Mouse (Mus musculus) urinary bladder, postnatal 14 days (tissue): ENCODE results near the gene Phf24.
"Not testable (repeated sequence)": the region's sequence is repeated elsewhere in the genome, so short reads cannot be mapped to it uniquely, and the experiment has no call there.

Source experiments
- DNase-seq: peaks from one replicate; pipeline ENCODE4 v3.0.0; 2021; ENCODE audit warnings: low spot score

Phf24 gene

DNA sequence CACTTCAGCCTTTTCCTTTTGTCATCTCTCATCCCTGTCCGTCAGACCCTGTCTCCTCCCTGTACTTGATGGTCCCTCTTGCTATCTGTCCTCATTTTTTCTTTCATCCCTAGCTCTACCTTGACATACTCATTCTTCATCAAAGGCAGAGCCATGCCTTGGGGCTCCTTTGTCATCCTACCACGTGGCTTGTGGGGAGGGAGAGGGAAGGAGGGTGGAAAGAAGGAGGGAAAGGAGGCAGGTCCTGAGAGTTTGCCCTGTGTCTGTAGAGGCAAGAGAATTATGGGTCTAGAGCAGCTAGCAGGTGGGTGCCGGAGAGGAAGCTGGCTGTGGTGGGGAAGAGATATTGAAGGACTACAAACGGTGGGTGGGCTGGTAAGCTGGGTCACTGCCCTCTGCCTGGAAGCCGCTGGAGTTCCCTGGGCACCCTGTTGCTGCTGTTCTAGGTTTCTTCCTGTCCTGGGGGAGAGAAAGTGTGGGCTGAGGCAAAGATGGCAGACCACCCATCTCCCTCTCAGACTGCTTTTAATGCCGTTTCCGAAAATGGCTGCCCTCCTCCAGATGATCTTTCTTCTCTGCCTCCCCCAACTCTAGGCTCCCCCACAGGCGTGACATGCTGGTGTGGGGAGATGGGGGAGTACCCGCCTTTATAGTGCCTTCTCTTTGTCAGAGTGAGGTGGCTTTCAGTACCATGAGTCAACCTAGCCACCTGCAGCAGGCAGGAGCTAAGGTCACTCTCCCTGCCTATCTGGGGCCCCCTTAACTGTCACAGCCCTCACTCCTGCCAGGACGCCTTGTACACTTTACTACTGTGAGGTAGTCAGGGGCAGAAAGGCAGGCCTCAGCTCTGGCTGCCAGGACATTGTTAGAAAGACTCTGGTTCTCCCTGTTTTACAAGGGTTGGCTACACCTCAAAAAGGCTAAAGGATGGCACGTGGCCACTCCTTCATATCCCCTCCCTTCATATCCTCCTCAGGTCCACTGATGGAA is 35.0 kb downstream of the Phf24 start:
- DNase-seq = no peak

DNA sequence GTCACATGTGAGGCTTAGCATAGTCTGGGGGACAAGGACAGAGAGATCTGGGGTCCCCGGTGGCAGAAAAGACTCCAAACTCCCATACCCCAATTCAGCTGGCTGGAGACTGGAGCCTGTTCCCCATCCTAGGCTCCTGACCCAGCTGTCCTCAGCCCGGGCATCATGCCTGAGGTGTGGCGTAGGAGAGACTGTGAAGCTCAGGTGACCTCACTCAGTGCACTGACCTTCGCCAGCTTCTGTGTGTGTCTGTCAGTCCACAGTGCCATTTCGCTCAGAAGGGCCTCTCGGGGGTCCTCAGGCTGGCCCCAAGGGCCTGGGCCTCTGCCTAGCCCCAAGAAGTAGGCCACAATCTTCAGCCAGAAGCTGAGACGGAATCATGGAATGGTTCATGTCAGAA is 36.1 kb downstream of the Phf24 start:
- no peak for DNase-seq

DNA sequence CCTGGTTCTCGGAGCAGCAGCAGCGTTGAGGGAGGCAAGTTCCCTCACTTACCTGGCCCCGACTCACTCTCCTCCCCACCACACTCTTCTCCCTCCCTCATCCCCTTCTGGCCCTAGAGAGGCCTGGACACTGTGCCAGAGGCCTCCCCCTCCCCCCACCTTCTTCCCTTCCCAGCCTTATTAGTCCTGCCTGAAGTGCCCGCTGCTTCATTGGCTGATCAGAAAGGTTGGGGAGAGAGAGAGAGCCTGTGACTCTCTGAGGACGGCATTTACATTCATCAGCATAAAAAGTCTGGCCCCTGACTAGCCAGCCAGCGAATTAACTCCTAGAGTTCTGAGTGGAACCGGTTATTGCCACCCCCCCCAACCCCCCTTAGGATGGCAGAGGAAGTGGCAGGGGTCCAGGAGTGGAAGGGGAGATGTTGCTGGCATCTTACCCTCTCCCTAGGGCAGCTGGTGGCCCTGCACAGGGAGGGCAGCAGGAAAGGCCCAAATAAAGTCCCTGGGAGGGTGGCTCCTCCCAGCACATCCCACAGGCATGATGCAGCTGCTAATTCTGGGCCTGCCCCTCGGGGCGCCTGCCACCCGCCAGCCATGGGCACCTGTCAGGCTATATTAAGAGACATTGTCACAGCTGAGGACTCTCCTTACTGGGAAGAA is 37.1 kb downstream of the Phf24 start:
- peak; percentile 26 for DNase-seq

DNA sequence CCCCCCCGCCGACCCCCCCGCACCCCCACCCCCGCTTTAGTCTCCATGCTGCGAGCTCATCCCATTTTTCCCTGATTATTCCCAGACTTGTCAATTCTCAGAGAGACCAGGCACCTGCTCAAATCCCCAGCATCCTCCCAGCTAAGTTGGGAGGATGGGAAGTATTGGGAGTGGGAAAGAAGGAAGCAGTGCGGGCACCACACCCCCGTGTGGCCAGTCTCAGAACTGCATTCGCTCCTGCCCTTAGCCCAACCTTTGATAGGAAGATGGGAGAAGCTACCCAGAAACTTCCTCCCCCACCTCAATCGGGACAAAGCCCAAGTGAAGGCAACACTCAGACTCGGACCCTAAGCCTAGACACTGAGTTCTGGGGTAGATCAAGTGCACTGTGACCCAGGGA is 37.8 kb downstream of the Phf24 start:
- DNase-seq = peak; percentile 75

DNA sequence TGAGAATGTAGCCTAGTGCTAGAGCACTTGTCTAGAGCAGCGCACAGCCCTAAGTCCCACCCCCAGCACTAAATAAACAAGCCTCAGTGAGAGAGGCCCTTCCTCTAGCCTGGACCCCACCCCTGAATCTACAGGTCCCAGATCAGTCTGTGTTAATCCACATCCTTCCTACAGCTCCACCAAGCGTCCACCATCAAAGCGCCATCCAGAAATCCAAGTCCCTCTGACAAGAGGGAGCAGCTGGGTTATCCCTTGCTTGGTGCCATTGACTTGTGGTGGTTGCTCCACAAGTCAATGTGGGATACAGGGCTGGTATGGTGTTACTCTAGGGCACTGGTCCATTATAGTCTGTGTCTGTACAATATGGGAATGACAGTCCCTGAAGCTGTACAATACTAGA is 38.7 kb downstream of the Phf24 start:
- DNase-seq = no peak

DNA sequence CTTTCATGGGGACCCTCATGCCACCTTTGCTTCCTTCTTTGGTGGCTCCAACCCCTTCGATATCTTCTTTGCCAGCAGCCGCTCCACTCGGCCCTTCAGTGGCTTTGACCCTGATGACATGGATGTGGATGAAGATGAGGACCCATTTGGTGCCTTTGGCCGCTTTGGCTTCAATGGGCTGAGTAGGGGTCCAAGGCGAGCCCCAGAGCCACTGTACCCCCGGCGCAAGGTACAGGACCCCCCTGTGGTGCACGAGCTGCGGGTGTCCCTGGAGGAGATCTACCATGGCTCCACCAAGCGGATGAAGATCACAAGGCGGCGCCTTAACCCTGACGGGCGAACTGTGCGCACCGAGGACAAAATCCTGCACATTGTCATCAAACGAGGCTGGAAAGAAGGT is 40.1 kb downstream of the Phf24 start:
- DNase-seq = no peak

DNA sequence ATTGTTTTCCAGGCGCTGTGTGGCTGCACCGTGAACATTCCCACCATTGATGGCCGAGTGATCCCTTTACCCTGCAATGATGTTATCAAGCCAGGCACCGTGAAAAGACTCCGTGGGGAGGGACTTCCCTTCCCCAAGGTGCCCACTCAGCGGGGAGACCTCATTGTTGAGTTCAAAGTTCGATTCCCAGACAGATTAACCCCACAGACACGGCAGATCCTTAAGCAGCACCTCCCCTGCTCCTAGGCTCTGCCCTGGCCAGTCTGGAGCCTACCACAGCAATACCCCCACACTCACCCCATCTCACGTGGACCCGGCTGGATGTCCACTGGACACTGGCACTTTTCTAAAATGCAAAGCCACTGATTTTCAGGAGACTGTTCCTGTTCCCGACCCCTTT is 40.8 kb downstream of the Phf24 start:
- no peak for DNase-seq

DNA sequence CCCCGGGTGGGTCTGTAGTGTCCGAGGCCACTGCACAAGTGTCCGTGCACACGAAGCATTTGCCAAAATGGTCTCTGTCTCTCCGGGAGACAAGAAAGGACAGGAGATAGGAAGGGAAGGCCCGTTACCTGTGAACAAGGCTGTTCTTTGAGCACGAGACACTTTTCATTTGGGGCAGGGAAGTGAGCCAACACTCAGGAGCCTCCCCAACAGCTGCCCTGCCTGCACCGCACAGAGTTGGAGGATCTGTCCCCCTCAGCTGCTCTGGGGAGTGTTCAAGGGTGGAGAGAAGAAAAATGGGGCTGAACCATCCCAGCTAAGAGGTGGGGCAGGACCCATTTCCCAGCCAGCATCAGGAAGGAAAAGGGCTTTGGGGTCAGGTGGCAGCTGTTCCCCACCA is 41.5 kb downstream of the Phf24 start:
- DNase-seq = no peak

DNA sequence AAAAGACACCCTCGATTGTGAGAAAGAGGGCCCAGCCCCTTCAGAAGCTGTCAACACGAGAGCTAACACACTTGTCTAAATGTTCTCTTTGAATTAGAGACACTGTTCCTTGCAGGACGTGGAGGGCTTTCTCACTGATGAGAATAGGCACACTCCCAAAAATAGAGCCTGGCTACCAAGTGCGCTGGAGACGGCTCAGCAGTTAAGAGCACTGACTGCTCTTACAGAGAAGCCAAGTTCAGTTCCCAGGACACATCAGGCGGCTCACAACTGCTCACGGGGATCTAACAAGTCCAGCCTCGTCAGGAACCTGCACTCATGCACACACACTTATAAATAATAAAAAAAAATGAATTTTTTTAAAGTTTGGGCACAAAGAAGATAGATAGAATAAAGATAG is 42.5 kb downstream of the Phf24 start:
- DNase-seq = no peak

DNA sequence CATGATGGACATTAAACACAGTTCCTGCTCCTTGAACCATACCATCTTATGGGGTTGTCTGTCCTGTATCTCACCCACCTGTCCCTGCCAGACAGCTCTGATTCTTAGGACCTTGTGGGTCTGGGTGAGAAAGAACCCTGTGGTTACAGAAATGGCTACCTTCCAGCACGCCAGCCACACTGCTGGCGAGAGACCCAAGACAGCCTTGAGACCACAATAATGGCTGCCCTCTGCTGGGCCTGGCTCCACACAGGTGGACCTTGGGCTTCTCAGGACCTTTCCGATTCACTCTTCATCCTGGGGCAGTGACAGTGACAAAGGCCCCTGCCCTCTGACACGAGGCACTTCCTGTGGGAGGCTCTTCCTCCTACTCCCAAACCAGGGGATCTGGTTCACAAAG is 42.9 kb downstream of the Phf24 start:
- DNase-seq = no peak

DNA sequence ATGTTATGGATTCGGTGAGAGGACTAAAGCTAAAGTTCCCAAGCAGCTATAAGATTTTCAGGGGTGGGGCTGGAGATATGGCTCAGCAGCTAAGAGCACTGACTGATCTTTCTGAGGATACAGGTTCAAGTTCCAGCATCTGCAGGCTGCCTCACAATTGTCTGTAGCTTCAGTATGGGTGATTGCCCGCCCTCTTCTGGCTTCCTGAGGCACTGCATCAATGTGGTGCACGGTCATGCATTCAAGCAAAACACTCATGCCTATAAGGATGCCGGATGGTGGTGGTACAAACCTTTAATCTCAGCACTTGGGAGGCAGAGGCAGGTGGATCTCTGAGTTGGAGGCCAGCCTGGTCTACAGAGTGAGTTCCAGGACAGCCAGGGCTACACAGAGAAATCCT is 45.1 kb downstream of the Phf24 start:
- peak; percentile 56 for DNase-seq

DNA sequence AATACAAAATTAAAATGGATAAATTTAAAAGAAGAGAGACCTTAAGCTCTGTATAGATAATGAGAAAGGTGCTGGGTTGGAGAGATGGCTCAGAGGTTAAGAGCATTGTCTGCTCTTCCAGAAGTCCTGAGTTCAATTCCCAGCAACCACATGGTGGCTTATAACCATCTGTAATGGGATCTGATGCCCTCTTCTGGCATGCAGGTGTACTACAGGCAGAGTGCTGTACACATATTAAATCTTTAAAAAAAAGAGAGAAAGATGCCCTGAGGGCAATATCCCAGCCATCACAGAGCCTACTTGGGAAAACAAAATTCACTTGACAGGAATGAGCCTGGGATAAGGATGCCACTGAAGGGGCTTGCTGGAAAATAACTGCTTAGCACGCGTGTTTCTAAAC is 47.0 kb downstream of the Phf24 start:
- no peak for DNase-seq

DNA sequence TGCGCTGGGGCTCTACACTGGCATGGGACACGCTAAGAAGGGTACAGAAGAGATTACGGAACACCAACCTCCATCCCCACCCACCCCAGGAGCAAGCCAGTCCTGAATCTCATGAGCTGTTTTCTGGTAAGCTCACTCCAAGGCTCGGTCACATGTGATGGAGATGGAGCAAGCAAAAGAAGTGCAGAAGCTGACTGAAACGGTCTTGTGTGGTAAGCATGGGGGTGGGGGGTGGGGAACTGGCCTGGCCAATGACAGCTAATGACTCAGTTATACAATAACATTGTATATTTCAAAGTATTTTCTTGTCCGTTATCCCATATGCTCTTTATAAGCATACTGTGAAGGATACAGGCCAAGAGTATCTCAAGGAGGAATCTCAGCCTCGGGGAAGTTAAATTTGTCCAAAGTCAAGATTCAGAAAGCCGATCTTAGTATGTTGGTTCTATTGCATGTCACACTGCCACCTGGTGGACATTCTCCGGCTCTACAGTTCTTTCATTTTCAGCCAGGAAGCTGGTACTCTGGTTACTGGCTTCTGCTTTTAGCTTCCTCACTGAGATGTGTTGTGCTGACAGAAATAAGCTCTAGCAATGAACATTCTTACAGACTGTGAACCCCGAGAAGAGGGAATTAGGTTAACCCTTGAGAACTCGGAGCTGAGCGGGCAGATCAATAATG is 48.7 kb downstream of the Phf24 start:
- DNase-seq = no peak

DNA sequence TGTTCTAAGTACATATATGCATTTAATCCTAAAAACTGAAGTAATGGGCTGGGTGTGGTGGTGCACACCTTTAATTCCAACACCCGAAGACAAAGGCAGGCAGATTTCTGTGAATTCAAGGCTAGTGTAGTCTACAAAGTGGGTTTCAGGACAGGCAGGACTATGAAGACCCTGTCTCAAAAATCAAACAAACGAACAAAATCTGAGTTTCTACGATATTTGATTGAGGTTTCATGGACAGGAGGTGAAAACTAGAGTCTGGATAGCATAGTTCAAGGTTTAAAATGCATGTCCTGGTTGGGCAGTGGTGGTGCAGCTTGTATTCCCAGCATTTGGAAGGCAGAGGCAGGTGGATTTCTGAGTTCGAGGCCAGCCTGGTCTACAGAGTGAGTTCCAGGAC is 52.8 kb downstream of the Phf24 start, which contains the start of gene 1700022I11Rik:
TSS of gene 1700022I11Rik (plus strand) at position 301 of the 400 bp plus-strand sequence.
- no peak for DNase-seq

DNA sequence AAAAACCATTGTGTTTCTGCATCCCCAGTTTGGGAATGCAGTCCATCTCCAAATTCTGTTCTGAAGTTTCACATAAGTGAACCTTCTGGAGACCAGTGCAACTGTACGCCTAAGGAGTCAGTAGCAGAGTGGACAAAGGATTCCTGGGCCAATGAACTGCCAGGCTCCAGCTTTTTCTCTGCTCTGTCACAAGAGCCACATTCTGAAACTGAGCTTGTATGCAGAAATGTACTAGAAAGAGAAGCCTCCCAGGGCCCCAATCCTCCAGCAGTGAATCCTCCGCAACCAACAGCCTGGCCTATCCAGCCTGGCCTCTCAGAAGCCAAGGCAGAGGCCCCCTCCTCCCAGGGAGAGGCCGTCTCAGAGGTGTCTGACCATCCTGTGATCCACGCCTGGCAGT is 56.5 kb downstream of the Phf24 start:
- no peak for DNase-seq

DNA sequence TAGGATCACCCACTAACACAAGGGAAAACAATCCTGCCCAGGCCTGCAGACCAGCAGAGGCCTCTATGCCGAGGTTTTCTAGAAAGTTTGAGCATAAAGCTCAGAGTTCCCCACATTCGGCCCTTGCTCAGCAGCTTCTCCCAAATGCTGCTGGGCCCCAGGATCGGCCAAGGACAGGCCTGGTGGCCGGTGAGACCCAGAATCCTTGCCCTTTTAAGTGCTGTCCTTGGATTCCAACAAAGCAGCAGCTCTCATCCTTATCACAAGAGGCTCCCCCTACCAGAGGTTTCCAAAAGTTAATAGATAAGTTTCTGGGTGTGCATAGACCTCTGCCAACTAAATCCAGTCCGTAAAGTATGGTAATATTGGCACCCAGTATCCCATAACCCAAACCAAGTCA is 57.4 kb downstream of the Phf24 start:
- DNase-seq = no peak

DNA sequence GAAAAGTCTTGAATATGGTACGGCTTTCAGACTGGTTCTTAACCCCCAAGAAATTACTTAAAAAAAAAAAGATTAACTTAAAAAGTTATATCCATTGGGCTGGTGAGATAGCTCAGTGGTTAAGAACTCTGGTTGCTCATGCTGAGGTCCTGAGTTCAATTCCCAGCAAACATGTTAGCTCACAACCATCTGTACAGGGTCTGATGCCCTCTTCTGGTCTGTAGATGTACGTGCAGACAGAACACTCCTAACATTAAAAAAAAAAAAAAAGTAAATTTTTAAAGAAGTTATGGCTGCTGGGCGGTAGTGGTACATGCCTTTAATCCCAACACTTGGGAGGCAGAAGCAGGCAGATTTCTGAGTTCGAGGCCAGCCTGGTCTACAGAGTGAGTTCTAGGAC is 61.6 kb downstream of the Phf24 start:
- no peak for DNase-seq

DNA sequence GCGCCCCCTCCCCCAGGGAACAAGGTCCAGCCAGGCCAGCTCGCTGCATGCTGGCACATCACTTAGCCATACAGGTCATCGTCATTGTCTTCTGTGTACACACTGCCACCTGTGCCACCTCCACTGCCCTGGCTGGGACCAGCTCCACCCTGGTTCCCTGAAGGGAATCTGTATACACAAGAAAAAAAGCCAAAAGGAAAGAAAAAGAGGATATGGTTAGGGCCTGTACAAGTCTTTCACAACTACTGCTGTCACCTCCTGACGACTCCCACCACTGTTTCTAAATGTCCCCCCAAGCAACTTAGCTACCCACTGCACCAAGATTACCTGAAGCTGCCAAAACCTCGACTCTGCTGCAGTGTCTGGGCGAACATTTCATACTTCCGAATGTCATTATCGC is 64.0 kb downstream of the Phf24 start:
- DNase-seq = not testable (repeated sequence)

DNA sequence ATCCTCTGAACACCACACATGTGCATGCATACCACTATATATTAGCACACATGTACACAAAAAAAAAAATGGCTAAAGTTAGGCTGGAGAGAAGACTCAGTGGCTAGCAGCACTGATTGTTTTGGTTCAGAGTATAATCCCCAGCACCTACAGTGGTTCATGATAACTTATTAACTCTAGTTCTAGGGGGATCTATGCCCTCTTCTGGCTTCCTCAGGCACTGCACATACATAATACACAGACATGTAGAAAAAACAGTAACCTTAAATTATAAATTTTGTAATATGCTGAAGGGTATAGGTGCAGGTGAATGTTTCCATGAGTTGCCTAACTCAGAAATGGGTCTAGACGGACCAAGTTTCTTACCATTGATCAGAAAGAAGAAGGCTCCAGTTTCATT is 71.8 kb downstream of the Phf24 start:
- no peak for DNase-seq
